Mouse (Mus musculus): Measurements from ENCODE around the gene Pla2g4a. TPM values are rescaled to one million over a fixed set of nuclear protein-coding genes. Genes with fewer than 3 reads are reported as not detected.

The Pla2g4a gene
- polyA plus RNA-seq, 1 experiment from 2014 or later: 17.2 TPM

GRCm38 (mm10) chr1:149840961-149841416, 120.1 kb downstream of the Pla2g4a start:
- 81% methylated on average over 4 of the region's 4 CpGs for WGBS (ENCODE audit: insufficient replicate concordance)
- Histone ChIP-seq H3K4me2 (no peak overlapping the region), H3K4me1 (no peaks in the 10 kb centered on the region), H3K27me3 (replicated peaks) (no peaks in the 10 kb centered on the region), H3K9me3 (replicated peaks) (no peaks in the 10 kb centered on the region), H3K27ac (no peak overlapping the region), H3K9ac (no peak overlapping the region), H3K36me3 (peaks cover 12% of the 10 kb centered on the region; the same call in 1 of the 2 replicates), H3K4me3 (no peak overlapping the region)
- ATAC-seq: no peak

GRCm38 (mm10) chr1:149840312-149840930, 120.7 kb downstream of the Pla2g4a start:
- no peak overlapping the region for H3K4me2 ChIP-seq
- no peaks in the 10 kb centered on the region for H3K9me3 ChIP-seq (replicated peaks)
- H3K27ac ChIP-seq: no peak overlapping the region
- no peak overlapping the region for H3K4me3 ChIP-seq
- 75% methylated on average over 3 of the region's 3 CpGs for WGBS (ENCODE audit: insufficient replicate concordance)
- H3K4me1 ChIP-seq: no peaks in the 10 kb centered on the region
- no peak for ATAC-seq
- no peaks in the 10 kb centered on the region for H3K27me3 ChIP-seq (replicated peaks)
- H3K36me3 ChIP-seq: peaks cover 12% of the 10 kb centered on the region; the same call in 1 of the 2 replicates
- H3K9ac ChIP-seq: no peak overlapping the region

- no peak for ATAC-seq
- Histone ChIP-seq H3K4me3 (no peak overlapping the region), H3K4me2 (no peak overlapping the region), H3K36me3 (peaks cover 12% of the 10 kb centered on the region; the same call in 1 of the 2 replicates), H3K27me3 (replicated peaks) (no peaks in the 10 kb centered on the region), H3K9me3 (replicated peaks) (no peaks in the 10 kb centered on the region), H3K9ac (no peak overlapping the region), H3K27ac (no peak overlapping the region), H3K4me1 (no peaks in the 10 kb centered on the region)
- 90% methylated on average over 3 of the region's 3 CpGs for WGBS (ENCODE audit: insufficient replicate concordance)
These were observed 124.6 kb downstream of the Pla2g4a start for GRCm38 (mm10) chr1:149836496-149836895.

GRCm38 (mm10) chr1:149833876-149834275, 127.2 kb downstream of the Pla2g4a start:
- Histone ChIP-seq H3K9me3 (replicated peaks) (no peaks in the 10 kb centered on the region), H3K36me3 (0 out of 2 replicates have a peak, but pooled peaks cover 6% of the 10 kb centered on the region), H3K4me2 (no peak overlapping the region), H3K9ac (no peak overlapping the region), H3K4me1 (no peaks in the 10 kb centered on the region), H3K27me3 (replicated peaks) (no peaks in the 10 kb centered on the region), H3K27ac (no peak overlapping the region), H3K4me3 (no peak overlapping the region)
- WGBS (ENCODE audit: insufficient replicate concordance): 76% methylated on average over 2 of the region's 2 CpGs
- no peak for ATAC-seq

- Histone ChIP-seq H3K27ac (no peak overlapping the region), H3K9me3 (replicated peaks) (no peaks in the 10 kb centered on the region), H3K4me1 (no peaks in the 10 kb centered on the region), H3K36me3 (0 out of 2 replicates have a peak, but pooled peaks cover 5% of the 10 kb centered on the region), H3K4me2 (no peak overlapping the region), H3K4me3 (no peak overlapping the region), H3K9ac (no peak overlapping the region), H3K27me3 (replicated peaks) (no peaks in the 10 kb centered on the region)
- 66% methylated on average over 2 of the region's 2 CpGs for WGBS (ENCODE audit: insufficient replicate concordance)
- ATAC-seq: no peak
These were observed 128.1 kb downstream of the Pla2g4a start for GRCm38 (mm10) chr1:149832952-149833351.

GRCm38 (mm10) chr1:149832514-149832913, 128.6 kb downstream of the Pla2g4a start:
- H3K36me3 ChIP-seq: 0 out of 2 replicates have a peak, but pooled peaks cover under 1% of the 10 kb centered on the region
- 88% methylated on average over 1 of the region's 1 CpGs for WGBS (ENCODE audit: insufficient replicate concordance)
- H3K4me2 ChIP-seq: no peak overlapping the region
- ATAC-seq: no peak
- H3K4me3 ChIP-seq: no peak overlapping the region
- H3K27ac ChIP-seq: no peak overlapping the region
- H3K4me1 ChIP-seq: no peaks in the 10 kb centered on the region
- H3K9me3 ChIP-seq (replicated peaks): no peaks in the 10 kb centered on the region
- no peak overlapping the region for H3K9ac ChIP-seq
- H3K27me3 ChIP-seq (replicated peaks): no peaks in the 10 kb centered on the region

GRCm38 (mm10) chr1:149831100-149831499, 130.0 kb downstream of the Pla2g4a start:
- H3K9me3 ChIP-seq (replicated peaks): no peaks in the 10 kb centered on the region
- no peak overlapping the region for H3K9ac ChIP-seq
- H3K4me3 ChIP-seq: no peak overlapping the region
- 87% methylated on average over 1 of the region's 1 CpGs for WGBS (ENCODE audit: insufficient replicate concordance)
- no peaks in the 10 kb centered on the region for H3K36me3 ChIP-seq
- H3K4me2 ChIP-seq: no peak overlapping the region
- H3K27ac ChIP-seq: no peak overlapping the region
- H3K27me3 ChIP-seq (replicated peaks): no peaks in the 10 kb centered on the region
- ATAC-seq: no peak
- no peaks in the 10 kb centered on the region for H3K4me1 ChIP-seq

GRCm38 (mm10) chr1:149813616-149814345, 147.3 kb downstream of the Pla2g4a start:
- WGBS (ENCODE audit: insufficient replicate concordance): 68% methylated on average over 4 of the region's 4 CpGs
- no peak for ATAC-seq
- no peaks in the 10 kb centered on the region for H3K36me3 ChIP-seq

GRCm38 (mm10) chr1:149809527-149809926, 151.6 kb downstream of the Pla2g4a start:
- H3K4me2 ChIP-seq: no peak overlapping the region
- no peaks in the 10 kb centered on the region for H3K4me1 ChIP-seq
- H3K27ac ChIP-seq: no peak overlapping the region
- H3K9me3 ChIP-seq (replicated peaks): no peaks in the 10 kb centered on the region
- no peaks in the 10 kb centered on the region for H3K36me3 ChIP-seq
- no peak for ATAC-seq
- H3K4me3 ChIP-seq: no peak overlapping the region
- H3K27me3 ChIP-seq (replicated peaks): no peaks in the 10 kb centered on the region
- 76% methylated on average over 1 of the region's 1 CpGs for WGBS (ENCODE audit: insufficient replicate concordance)
- H3K9ac ChIP-seq: no peak overlapping the region

More at GRCm38 (mm10) chr1:149813616-149814345, 147.3 kb downstream of the Pla2g4a start:
- H3K4me1 ChIP-seq: no peaks in the 10 kb centered on the region
- no peaks in the 10 kb centered on the region for H3K27me3 ChIP-seq (replicated peaks)
- no peak overlapping the region for H3K9ac ChIP-seq
- H3K4me3 ChIP-seq: no peak overlapping the region
- H3K27ac ChIP-seq: no peak overlapping the region
- no peak overlapping the region for H3K4me2 ChIP-seq
- H3K9me3 ChIP-seq (replicated peaks): no peaks in the 10 kb centered on the region

Other genes with a start within 250 kb of the Pla2g4a start
- 0.06 and 0.15 TPM in 2 replicates for gene Ptgs2, start 138.7 kb upstream of the Pla2g4a start, polyA plus RNA-seq (2016; fragmentation: Nextera tagmentation; extraction: Ambion mirVana)